Mouse (Mus musculus): ENCODE data around the gene P2ry14. TPM values are rescaled to one million over a fixed set of nuclear protein-coding genes. Genes with fewer than 3 reads are reported as not detected.
"Not testable (repeated sequence)": the region's sequence is repeated elsewhere in the genome, so short reads cannot be mapped to it uniquely, and the experiment has no call there.

The P2ry14 gene
- total RNA-seq, 2 experiments from 2014 or later: 0.96 to 3.1 TPM

DNA sequence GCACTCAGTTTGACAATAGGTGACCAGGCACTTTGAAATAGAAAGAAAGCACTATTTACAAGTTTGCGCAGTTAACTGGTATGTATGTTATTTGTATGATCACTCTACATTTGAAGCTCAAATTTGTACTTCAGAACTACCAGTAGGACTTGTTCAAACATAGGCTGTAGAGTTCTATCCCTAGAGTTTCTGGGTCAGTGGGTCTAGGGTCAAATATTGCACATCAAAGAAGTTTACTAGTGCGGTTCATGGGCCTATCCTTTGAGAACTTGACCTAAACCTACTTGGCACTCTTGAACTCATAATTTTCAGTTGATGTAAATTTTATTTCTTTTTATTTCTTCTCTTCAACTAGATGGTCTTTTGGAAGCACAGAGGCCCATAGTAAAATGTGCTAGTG lies 2.8 kb downstream of the P2ry14 start:
- no peak for ATAC-seq (replicated peaks; ENCODE audit: low FRiP score, poor library complexity, severe bottlenecking)

DNA sequence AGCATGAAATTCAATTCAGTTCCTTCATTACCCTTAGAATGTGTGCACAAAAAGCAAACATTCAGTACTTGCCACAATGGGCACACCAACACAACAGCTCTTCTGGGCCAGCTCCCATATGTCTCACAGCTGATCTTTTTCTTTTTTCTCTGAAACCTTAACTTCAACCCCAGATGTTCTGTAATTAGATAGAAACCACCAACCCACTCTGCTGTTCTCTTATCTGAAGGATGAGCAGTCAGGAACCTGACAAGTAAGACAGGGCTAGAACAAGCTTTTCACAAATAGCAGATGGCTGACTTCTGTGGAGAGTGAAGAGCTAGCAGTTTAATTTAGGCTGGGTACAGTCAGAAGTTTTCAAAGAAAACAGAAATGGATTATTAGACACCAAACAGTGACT lies 3.8 kb downstream of the P2ry14 start:
- ATAC-seq (replicated peaks; ENCODE audit: low FRiP score, poor library complexity, severe bottlenecking): no peak

DNA sequence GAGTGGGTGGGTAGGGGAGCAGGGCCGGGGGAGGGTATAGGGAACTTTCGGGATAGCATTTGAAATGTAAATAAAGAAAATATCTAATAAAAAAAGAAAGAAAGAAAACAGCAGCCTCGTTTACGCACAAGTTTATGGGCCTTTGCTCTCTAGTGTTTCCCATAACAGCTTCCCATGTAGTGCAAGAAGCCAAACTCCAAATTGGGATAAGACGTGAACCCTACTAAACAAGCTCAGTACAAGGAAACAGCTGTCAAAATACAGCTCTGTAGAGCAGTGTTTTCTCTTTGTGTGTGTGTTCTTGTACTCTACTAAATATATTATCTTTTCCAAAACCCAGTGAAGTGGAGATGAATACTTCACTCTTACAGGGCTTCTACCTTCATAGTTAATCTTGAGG lies 8.2 kb downstream of the P2ry14 start:
- no peak for ATAC-seq (replicated peaks; ENCODE audit: low FRiP score, poor library complexity, severe bottlenecking)

DNA sequence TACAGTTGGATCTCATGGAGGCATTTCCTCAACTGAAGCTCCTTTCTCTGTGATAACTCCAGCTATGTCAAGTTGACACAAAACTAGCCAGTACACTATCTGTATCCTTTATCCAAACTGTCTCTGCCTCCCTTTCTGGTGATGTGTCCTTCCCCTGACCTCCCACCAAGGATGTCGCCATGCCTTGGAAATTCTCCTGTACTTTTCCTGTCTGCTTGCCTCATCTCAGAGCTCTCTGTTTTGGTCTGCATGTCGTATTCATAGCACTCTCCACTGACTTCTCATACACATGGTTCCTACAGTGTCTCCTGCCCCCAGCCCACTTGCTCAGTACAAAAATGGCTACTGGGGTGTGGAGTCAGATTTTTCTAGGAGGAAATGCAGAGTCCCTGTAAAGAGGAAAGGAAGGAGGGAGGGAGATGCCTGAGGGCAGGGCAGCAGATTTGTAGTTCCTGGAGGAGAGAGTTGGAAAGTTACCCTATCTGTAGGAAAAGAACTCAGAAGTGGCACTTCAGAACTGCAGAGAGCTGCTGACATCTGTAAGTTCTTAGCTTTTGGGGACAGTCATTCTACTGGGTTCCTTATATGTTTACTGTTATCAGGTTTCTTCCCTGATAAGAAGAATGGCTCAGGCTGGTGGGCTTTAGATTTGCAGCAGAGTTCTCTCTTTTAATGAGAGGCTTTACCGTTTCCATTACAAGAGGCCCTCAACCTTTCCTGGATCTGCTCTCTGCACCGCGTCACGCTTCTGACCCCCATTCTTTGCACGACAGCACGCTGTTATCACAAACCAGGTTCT lies 11.7 kb downstream of the P2ry14 start:
- ATAC-seq (replicated peaks; ENCODE audit: low FRiP score, poor library complexity, severe bottlenecking): no peak

DNA sequence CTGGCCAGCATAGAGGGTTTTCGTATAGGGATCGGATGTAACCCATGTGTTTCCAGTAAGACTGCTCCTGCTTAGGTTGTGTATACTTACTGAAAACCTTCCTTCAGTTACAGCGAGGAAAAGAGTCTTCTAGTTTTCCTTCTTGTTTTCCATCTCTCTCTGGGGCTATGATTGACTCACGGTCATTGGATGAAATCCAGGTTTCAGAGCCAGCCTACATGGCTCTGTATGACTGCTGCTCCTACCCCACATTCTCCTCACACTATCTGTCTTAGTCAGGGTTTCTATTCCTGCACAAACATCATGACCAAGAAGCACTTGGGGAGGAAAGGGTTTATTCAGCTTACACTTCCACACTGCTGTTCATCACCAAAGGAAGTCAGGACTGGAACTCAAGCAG lies 12.5 kb downstream of the P2ry14 start:
- not testable (repeated sequence) for ATAC-seq (replicated peaks; ENCODE audit: low FRiP score, poor library complexity, severe bottlenecking)

DNA sequence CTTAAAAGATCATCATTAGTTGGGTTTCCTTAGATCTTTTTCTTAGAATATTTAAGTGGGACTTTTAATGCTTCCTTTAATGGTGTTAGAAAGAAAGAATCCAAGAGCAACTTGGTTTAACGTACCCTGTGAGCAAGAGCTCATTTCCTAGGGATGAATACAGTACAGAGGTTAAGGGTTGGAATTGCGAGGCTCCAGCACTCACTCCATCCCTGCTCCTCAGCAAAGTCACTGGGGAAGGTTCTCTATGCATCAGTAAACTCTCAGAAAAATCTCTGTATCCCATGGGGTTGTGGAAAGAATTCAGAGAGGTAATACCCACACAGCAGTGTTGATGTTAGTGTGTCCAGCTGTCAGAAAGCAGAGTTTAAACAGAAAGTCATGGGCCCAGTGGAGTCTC lies 13.3 kb downstream of the P2ry14 start:
- no peak for ATAC-seq (replicated peaks; ENCODE audit: low FRiP score, poor library complexity, severe bottlenecking)

DNA sequence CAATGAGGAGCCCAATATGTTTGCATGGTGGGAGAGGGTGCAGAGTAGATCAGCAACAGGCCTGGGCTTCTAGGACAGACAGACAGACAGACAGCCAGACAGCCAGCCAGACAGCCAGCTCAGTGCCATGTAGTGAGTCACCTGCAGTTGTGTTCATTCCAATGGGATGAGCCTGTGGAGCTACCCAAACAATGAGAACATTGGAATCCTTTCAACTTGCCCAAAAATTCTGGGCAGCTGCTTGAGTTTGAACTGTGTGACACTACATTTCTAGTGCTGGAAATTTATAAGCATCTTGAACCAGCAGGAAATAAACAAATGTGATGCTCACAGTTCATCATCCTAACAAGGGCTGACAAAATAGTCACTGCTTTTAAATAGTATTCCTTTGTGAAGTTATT lies 13.8 kb downstream of the P2ry14 start:
- no peak for ATAC-seq (replicated peaks; ENCODE audit: low FRiP score, poor library complexity, severe bottlenecking)

DNA sequence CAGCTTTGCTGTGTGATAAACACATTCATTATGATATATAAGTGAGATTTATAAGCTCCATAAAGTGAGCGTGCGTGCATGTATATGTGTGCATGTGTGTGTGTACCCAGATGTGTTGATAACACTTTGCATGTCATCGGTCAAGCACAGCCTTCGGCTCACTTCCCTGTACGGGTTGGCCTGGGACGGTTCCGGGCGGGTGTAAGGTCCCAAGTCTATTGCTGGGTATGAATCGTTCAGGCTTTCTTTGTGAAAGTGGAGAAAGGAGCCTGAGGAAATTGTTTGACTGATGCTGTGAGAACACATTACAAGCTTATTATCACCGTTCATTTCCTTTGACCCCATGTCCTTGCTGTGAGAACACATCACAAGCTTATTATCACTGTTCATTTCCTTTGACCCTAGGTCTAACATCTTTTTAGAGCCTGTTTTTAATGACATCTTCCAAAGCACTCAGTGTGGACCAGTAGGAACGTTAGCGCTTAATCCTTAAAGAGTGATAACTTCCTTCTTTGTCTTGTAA lies 14.4 kb downstream of the P2ry14 start:
- ATAC-seq (replicated peaks; ENCODE audit: low FRiP score, poor library complexity, severe bottlenecking): no peak

DNA sequence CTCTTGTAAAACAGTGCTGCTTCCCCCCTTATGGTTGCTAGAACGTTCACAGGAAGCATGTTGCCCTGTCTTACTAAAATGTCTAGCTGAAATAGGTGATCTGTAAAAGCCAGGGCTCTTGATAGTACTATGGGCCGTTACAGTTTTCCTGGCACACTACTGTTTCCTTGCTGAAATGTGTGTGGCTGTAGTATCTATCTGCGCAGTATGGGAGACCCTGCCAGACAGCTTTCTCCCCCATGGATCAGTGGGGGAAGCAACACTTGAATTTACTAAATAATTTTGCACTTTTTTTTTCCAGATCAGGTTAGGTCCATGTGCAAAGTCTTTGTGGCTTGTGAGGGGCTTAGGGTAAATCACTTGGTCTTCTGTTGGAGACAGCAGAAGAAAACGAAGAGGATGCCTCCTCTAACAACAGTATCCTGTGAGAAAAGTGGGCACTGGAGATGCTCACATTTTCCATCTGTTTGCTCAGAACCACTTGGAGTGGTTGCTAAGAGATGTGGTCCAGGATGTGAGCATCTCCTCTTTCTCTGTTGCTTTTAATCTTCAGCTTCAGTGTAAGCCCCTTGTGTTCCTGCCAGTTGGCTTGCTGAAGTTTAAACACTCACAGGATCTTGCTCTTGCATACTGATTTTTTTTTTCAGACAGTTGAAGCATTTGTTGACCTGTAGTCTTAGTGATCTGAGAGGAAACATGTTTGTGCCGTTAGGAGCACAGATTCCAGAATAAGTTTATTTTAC lies 17.3 kb downstream of the P2ry14 start:
- ATAC-seq (replicated peaks; ENCODE audit: low FRiP score, poor library complexity, severe bottlenecking): no peak

DNA sequence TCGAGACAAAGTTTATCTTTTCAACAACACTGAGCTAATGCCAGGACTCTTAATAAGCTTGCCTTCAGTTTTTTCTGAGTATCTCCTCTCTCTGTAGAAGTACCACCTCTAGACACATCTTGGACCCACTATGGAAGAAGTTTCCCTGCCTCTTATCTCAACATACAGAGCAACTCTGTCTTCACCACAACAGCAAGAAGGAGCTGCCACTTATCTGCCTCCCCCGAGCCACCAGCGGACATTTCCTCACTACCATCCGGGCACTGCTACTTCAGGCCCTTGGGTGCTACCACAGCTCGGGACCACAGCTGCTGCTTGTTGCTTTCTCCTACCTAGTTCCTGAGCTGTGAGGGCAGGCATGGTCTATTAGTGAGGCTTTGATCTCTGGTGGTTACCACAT lies 20.2 kb downstream of the P2ry14 start:
- ATAC-seq (replicated peaks; ENCODE audit: low FRiP score, poor library complexity, severe bottlenecking): no peak

DNA sequence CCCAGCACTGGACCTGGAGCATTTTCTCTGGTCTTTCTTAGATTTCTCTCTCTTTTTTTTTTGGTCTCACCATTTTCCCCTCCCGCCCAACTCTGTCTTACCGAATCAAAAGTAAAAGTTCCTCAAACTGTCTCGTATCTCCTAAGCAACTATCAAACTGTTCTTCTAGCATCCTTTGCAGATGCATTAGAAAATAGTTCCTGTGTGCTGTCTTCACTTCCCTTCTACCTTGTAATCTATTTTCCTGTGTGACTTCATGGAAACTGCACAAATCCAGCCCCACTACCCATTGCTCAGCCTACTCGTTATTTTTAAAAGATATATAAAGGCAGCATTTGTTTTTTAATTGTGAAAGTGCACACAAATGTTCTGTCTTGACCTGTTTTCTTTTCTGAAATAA lies 21.5 kb downstream of the P2ry14 start:
- ATAC-seq (replicated peaks; ENCODE audit: low FRiP score, poor library complexity, severe bottlenecking): no peak

DNA sequence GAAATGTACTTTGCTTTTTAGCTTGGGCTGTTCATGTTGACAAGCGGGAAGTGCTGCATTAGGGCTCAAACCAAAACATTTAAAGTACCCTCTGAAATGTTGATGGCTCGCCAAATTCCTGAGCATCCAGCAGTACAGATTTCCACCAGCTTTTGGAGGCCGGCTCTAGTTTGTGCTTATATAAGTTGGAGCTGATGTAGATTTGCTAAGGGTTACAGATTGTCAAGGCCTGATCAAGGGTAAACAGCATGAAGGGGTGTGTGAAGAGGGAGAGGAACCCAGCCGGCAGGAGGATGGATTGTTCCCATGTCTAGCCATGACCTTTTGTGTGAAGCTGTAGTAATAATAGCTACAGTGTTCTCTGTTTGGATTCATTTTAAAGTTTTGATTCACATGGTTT lies 22.3 kb downstream of the P2ry14 start:
- no peak for ATAC-seq (replicated peaks; ENCODE audit: low FRiP score, poor library complexity, severe bottlenecking)

DNA sequence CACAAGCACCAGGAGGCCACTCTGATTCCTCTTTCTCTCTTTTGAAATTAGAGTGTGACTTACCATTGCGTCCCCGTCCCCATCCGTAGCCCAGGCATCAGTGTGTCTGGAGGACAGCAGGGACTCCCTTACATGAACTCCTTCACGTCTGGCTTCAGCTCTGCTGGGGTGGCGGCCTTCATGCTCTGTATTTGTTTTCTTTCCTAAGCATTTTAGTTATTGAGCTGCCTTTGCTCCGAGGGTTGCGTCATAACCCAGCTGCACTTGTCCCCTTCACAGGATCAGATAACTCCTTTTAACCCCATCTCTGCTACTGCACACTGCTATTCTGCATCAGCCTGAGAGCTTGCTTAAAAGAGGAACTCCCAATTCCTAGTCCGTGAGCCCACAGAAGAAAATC lies 23.0 kb downstream of the P2ry14 start:
- no peak for ATAC-seq (replicated peaks; ENCODE audit: low FRiP score, poor library complexity, severe bottlenecking)

DNA sequence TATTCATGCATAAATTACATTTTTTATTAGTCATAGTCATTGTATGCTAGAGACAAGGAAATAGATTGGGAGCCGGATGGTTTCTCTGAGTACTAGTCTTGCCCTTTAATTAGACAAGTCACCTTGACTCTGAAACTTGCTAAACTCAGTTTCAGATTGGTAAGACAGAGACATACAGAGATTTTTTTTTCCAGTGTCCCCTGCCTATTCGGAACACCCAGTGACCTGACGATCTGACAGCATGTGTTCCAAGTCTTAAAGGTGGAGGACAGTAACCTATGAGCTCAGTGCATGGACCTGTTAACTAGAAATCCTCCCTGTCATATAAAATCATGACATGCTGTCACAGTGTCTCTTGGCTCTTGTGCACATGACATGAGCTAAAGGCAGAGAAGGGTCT lies 23.9 kb downstream of the P2ry14 start:
- no peak for ATAC-seq (replicated peaks; ENCODE audit: low FRiP score, poor library complexity, severe bottlenecking)

DNA sequence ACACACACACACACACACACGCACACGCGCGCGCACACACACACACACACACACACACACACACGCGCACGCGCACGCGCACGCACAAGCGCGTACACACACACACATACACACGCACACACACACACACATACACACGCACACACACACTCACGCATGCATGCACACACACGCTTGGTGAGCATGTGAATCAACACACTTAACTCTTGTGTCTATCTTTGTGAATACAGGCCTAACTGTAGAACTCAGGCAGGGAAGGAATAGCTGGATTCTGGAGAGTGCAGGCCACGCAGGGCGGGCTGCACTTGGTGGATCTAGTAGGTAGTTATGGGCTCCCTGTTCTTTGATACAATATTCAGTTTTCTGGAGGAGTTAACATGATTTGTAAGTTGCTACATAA lies 24.7 kb downstream of the P2ry14 start:
- ATAC-seq (replicated peaks; ENCODE audit: low FRiP score, poor library complexity, severe bottlenecking): no peak

DNA sequence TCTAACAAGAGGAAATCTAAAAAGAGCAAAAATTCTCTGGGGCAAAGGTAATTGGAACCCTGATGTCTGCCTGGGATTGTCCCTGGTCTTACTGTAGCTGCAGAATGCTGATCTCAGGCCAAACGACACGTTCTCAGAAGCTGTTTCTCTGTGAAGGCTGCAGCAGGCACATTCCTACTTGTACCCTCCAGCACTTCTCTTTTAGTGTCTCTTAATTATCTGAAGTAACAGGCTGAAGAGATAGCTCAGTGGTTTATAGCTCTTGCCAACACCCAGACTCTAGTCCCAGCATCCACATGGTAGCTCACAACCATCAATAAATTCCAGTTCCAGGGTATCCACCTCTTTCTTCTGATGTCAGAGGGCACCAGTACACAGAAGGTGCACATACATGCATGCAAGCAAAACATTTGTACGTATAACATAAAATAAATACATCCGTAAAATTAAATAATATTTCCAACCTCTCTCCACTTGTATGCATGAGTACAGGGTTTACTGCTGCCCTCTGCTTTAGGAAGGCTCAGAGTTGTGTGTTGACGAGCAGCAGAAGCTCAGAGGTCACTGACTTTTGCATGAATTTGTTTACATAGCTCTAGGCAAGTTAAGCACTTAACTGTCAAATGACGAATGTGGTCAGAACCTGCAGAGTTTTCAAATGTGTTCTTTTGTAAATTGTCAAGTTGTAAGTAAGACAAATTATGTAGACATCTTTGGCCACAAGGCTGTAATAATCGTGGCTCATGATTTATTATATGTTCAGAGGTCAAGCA lies 27.4 kb downstream of the P2ry14 start:
- no peak for ATAC-seq (replicated peaks; ENCODE audit: low FRiP score, poor library complexity, severe bottlenecking)

DNA sequence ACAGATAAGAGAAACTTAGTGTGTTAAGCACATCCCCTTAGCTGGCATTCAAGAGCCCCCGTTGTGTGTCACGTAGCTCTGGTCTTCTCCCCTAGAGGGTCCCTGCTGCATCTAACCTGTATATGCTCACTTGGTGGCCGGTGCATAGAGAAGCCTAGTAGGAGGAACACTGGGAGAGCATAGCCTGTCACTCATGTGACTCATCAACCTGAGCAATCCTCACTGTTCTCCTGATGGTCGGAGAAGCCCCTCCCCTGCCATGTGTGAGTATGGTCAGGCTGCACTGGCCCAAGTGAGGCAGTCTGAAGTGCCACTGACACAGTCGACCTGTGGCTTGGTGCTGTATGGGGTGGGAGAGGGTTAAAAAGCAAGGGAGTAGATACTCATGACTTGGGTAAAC lies 28.4 kb downstream of the P2ry14 start:
- ATAC-seq (replicated peaks; ENCODE audit: low FRiP score, poor library complexity, severe bottlenecking): no peak

DNA sequence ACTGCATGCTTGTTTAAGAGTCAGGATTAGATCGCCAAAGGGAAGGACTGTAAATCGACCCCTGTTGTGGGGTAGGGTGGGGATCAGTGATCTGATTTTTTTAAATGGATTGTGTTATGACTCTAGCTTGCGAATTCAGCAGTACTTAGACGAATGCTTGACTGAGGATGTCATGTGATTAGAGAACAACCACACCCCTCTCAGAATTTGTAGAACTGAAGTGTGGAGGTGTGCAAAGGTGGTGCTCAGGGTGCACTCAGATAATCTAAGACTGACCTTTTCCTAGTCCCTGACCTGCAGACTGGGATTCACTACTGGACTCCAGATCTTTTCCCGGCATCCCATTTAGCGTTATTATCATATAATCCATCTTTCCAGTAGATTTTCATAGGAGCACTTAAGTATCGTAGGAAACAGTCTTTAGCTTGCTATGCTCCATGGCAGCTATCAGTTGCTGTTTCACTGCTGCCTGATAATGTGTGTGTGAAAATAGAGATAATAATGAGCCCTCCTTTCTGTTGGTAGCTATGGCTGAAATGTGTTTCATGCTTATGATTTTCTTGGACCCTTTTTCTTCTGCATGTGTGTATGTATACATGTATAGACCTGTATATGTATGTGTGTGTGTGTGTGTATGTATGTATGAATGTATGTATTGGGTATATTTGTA lies 31.5 kb downstream of the P2ry14 start:
- no peak for ATAC-seq (replicated peaks; ENCODE audit: low FRiP score, poor library complexity, severe bottlenecking)

DNA sequence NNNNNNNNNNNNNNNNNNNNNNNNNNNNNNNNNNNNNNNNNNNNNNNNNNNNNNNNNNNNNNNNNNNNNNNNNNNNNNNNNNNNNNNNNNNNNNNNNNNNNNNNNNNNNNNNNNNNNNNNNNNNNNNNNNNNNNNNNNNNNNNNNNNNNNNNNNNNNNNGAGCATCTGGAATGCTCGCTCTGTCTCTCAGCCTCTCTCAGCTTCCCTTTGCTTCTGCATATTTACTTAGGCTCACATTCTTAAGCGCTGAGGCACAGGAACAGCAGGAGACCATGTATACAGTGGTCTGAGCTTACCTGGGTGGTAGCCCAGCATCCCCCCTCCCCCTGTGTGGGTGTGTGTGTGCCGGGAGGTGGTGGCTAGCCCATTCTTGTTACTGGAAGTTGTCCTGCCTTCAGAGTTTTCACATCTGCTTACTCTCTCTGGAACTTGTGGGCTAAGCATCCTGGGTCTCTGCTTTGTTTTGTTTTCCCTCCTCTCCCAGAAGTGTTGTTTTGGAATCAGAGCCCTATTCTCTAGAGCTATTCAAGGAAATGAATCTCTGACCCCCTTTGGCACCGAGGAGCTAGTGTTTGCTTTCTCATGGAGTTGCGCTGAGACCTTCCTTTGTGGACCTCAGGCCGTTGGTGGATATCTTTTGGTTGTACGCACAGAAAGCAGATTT lies 32.2 kb downstream of the P2ry14 start:
- no peak for ATAC-seq (replicated peaks; ENCODE audit: low FRiP score, poor library complexity, severe bottlenecking)

Data from erythroblast, adult 5-6 weeks (primary cell).